Mouse (Mus musculus) urinary bladder, postnatal 14 days (tissue): ENCODE measurements at regions not wholly inside any gene's neighbourhood (a gene's known extent, or its start where the extent isn't known, plus 50 kb on each side); places are given as distances from the start of the nearest gene placed in this dataset.

Experiments
- DNase-seq: peaks from one replicate; pipeline ENCODE4 v3.0.0; 2021; ENCODE audit warnings: low spot score

GRCm38 (mm10) chr12:47466740-47467139 is 648.0 kb upstream of the Nova1 start:
- DNase-seq: no peak

GRCm38 (mm10) chr12:47465924-47466323 is 647.2 kb upstream of the Nova1 start:
- no peak for DNase-seq

GRCm38 (mm10) chr12:47431669-47432068 is 612.9 kb upstream of the Nova1 start:
- DNase-seq: no peak

- no peak for DNase-seq
Measured at GRCm38 (mm10) chr12:47412251-47412650, 593.5 kb upstream of the Nova1 start.

GRCm38 (mm10) chr12:47406563-47406962 is 587.8 kb upstream of the Nova1 start:
- no peak for DNase-seq

GRCm38 (mm10) chr12:47406131-47406530 is 587.4 kb upstream of the Nova1 start:
- DNase-seq: no peak

- no peak for DNase-seq
Measured at GRCm38 (mm10) chr12:47383225-47383624, 564.5 kb upstream of the Nova1 start.

GRCm38 (mm10) chr12:47353269-47353668 is 534.5 kb upstream of the Nova1 start:
- no peak for DNase-seq

GRCm38 (mm10) chr12:47351229-47351628 is 532.5 kb upstream of the Nova1 start:
- DNase-seq: no peak

- peak; percentile 3 for DNase-seq
Measured at GRCm38 (mm10) chr12:47313413-47313812, 494.7 kb upstream of the Nova1 start.

GRCm38 (mm10) chr12:47275904-47276303 is 457.2 kb upstream of the Nova1 start:
- DNase-seq: no peak

GRCm38 (mm10) chr12:47272309-47272708 is 453.6 kb upstream of the Nova1 start:
- DNase-seq: no peak

GRCm38 (mm10) chr12:47264118-47264517 is 445.4 kb upstream of the Nova1 start:
- no peak for DNase-seq

- DNase-seq: no peak
Measured at GRCm38 (mm10) chr12:47263408-47263807, 444.7 kb upstream of the Nova1 start.

- no peak for DNase-seq
Measured at GRCm38 (mm10) chr12:47252306-47252705, 433.6 kb upstream of the Nova1 start.

- no peak for DNase-seq
Measured at GRCm38 (mm10) chr12:47243623-47244514, 425.1 kb upstream of the Nova1 start.

GRCm38 (mm10) chr12:47220016-47220415 is 401.3 kb upstream of the Nova1 start:
- DNase-seq: no peak

- no peak for DNase-seq
Measured at GRCm38 (mm10) chr12:47219340-47219739, 400.6 kb upstream of the Nova1 start.

GRCm38 (mm10) chr12:47211417-47212104 is 392.8 kb upstream of the Nova1 start:
- no peak for DNase-seq

GRCm38 (mm10) chr12:47202936-47203335 is 384.2 kb upstream of the Nova1 start:
- no peak for DNase-seq

- DNase-seq: no peak
Measured at GRCm38 (mm10) chr12:47198609-47199008, 379.9 kb upstream of the Nova1 start.

- DNase-seq: no peak
Measured at GRCm38 (mm10) chr12:47164736-47165135, 346.0 kb upstream of the Nova1 start.

- peak; percentile 40 for DNase-seq
Measured at GRCm38 (mm10) chr12:47164031-47164717, 345.4 kb upstream of the Nova1 start.
